Mouse (Mus musculus) liver, postnatal 0 days (tissue): ENCODE measurements around the gene Snrnp25.

Source experiments
- CTCF ChIP-seq: sonication (generic); IDR thresholded peaks from 2 replicates; pipeline ENCODE4 v1.5.1; 2016; ENCODE audit warnings: antibody characterized with exemption, low read depth
- EP300 ChIP-seq: IDR thresholded peaks from 2 replicates; pipeline ENCODE4 v1.6.1; 2016; ENCODE audit warnings: antibody characterized with exemption, low read depth, mild to moderate bottlenecking

- TF ChIP-seq CTCF = no peak
- TF ChIP-seq EP300 = no peak
These were observed 26.7 kb upstream of the Snrnp25 start for GRCm38 (mm10) chr11:32178506-32178905.
